Mouse (Mus musculus) adrenal gland, adult 2 months (tissue): ENCODE measurements around the gene Arhgef25. TPM values are rescaled to one million over a fixed set of nuclear protein-coding genes. Genes with fewer than 3 reads are reported as not detected.
A peak's percentile ranks its signal among the peaks of the same experiment; 100 is the strongest.
"Not testable (repeated sequence)": the region's sequence is repeated elsewhere in the genome, so short reads cannot be mapped to it uniquely, and the experiment has no call there.

Experiments
- DNase-seq: peaks from one replicate; pipeline ENCODE4 v3.0.0; 2021
- polyA plus RNA-seq: library from polyadenylated mRNA; depleted of rRNA; stranded (reverse); fragments of >200 nt; gene quantifications from 2 replicates; pipeline ENCODE4 v1.2.3, GENCODE M21; 2012
- total RNA-seq, 2 experiments: library from RNA; stranded (reverse); gene quantifications; 2 replicates each; pipeline ENCODE4 v1.2.3; 2021

Gene Arhgef25
- total and polyA plus RNA-seq, 3 experiments = 16.0 to 41.3 (median 25.8) TPM

GRCm38 (mm10) chr10:127204589-127204988 lies 14.7 kb upstream of the Arhgef25 start:
- no peak for DNase-seq

- no peak for DNase-seq
These were observed 13.2 kb upstream of the Arhgef25 start for GRCm38 (mm10) chr10:127203106-127203505.

GRCm38 (mm10) chr10:127200279-127200678 lies 10.4 kb upstream of the Arhgef25 start:
- DNase-seq = no peak

GRCm38 (mm10) chr10:127199474-127199873 lies 9.6 kb upstream of the Arhgef25 start:
- no peak for DNase-seq

- DNase-seq = no peak
These were observed 9.2 kb upstream of the Arhgef25 start for GRCm38 (mm10) chr10:127199068-127199467.

GRCm38 (mm10) chr10:127198492-127198891 lies 8.6 kb upstream of the Arhgef25 start:
- no peak for DNase-seq

- DNase-seq = no peak
These were observed 7.7 kb upstream of the Arhgef25 start for GRCm38 (mm10) chr10:127197505-127198110.

- no peak for DNase-seq
These were observed 7.2 kb upstream of the Arhgef25 start for GRCm38 (mm10) chr10:127197104-127197503.

- DNase-seq = peak; percentile 67
These were observed 6.5 kb upstream of the Arhgef25 start for GRCm38 (mm10) chr10:127196392-127196791.

- peak; percentile 64 for DNase-seq
These were observed 5.6 kb upstream of the Arhgef25 start, which contains the start of gene Dtx3 for GRCm38 (mm10) chr10:127195328-127196129. Gene Dtx3 (minus strand): TSS chr10:127195728.

GRCm38 (mm10) chr10:127194428-127195327 lies 4.8 kb upstream of the Arhgef25 start:
- peak; percentile 84 for DNase-seq

- no peak for DNase-seq
These were observed 3.1 kb upstream of the Arhgef25 start for GRCm38 (mm10) chr10:127193011-127193410.

- DNase-seq = not testable (repeated sequence)
These were observed 2.1 kb upstream of the Arhgef25 start for GRCm38 (mm10) chr10:127192057-127192328.

GRCm38 (mm10) chr10:127191191-127192056 lies 1.5 kb upstream of the Arhgef25 start:
- no peak for DNase-seq

GRCm38 (mm10) chr10:127190398-127191190 lies 711 bp upstream of the Arhgef25 start:
- no peak for DNase-seq

- DNase-seq = no peak
These were observed 700 bp downstream of the Arhgef25 start for GRCm38 (mm10) chr10:127189116-127189650.

- DNase-seq = peak; percentile 78
These were observed 1.3 kb downstream of the Arhgef25 start for GRCm38 (mm10) chr10:127188465-127189115.

- no peak for DNase-seq
These were observed 1.8 kb downstream of the Arhgef25 start for GRCm38 (mm10) chr10:127188079-127188453.

- no peak for DNase-seq
These were observed 2.4 kb downstream of the Arhgef25 start for GRCm38 (mm10) chr10:127187371-127188078.
